Mouse (Mus musculus): ENCODE data around the gene Adar. TPM values are rescaled to one million over a fixed set of nuclear protein-coding genes. Genes with fewer than 3 reads are reported as not detected.
"Not testable (repeated sequence)": the region's sequence is repeated elsewhere in the genome, so short reads cannot be mapped to it uniquely, and the experiment has no call there.

Gene Adar
- polyA plus RNA-seq, 1 experiment from 2014 or later = 23.2 TPM

DNA sequence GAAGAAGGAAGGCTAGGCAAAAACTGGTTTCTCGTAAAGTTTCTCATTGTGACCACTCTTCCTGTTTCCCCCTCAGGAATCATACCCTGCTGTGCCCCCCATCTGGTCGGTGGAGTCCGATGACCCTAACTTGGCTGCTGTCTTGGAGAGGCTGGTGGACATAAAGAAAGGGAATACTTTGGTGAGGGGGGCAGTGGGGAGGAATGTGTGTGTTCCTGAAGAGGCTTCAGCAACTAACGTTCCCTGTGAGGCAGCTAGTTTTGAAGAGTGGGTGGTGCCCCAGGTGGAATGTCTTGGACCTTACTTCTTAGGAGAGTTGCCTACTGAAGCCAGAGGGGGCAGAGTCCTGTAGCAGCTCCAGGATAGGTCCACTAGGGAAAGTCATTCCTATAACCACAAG lies 61.2 kb downstream of the Adar start:
- peaks cover 34% of the 10 kb centered on the region for H3K4me1 ChIP-seq (replicated peaks)
- no peak overlapping the region; the same call in 1 of the 2 replicates for H3K4me2 ChIP-seq (replicated peaks)
- WGBS = 90% methylated on average over 4 of the region's 4 CpGs
- no peak for ATAC-seq
- no peaks in the 10 kb centered on the region for H3K9me3 ChIP-seq
- 0 out of 2 replicates have a peak overlapping the region, but pooled peaks have one; percentile 100 for H3K9ac ChIP-seq (replicated peaks)
- H3K4me3 ChIP-seq (replicated peaks) = no peak overlapping the region
- no peak overlapping the region for H3K27ac ChIP-seq
- H3K36me3 ChIP-seq = peaks cover 50% of the 10 kb centered on the region
- H3K27me3 ChIP-seq = no peaks in the 10 kb centered on the region

- no peak overlapping the region for H3K4me3 ChIP-seq (replicated peaks)
- no peak for ATAC-seq
- H3K27ac ChIP-seq = no peak overlapping the region
- H3K36me3 ChIP-seq = peaks cover 84% of the 10 kb centered on the region
- 93% methylated on average over 4 of the region's 4 CpGs for WGBS
- peaks cover 10% of the 10 kb centered on the region for H3K4me1 ChIP-seq (replicated peaks)
- H3K27me3 ChIP-seq = no peaks in the 10 kb centered on the region
- H3K9me3 ChIP-seq = no peaks in the 10 kb centered on the region
- no peak overlapping the region for H3K9ac ChIP-seq (replicated peaks)
- no peak overlapping the region for H3K4me2 ChIP-seq (replicated peaks)
Observed at GRCm38 (mm10) chr3:89780102-89780501, 65.3 kb downstream of the Adar start.

DNA sequence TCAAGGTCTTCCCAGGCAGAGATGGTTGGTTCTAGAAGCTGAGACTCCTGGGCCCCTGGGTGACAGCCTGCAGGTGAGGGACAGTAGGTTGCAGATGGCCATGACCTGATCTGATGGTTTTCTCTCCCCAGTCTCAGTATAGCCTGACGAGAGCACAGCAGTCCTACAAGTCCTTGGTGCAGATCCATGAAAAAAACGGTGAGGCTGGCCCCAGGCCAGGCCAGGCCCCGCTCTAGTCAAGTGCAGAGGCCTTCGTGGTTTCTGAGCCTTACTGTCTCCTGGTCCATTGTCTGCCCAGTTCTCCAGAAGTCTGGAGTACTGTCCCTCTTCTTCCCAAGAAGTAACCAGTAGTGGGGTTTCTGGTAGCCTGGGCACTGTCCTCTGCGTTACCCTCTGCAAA lies 66.8 kb downstream of the Adar start:
- Histone ChIP-seq H3K9me3 (no peaks in the 10 kb centered on the region), H3K27me3 (no peaks in the 10 kb centered on the region), H3K4me2 (replicated peaks) (no peak overlapping the region), H3K36me3 (peaks cover 77% of the 10 kb centered on the region), H3K4me3 (replicated peaks) (no peak overlapping the region), H3K27ac (no peak overlapping the region), H3K4me1 (replicated peaks) (no peaks in the 10 kb centered on the region; the same call in 1 of the 2 replicates), H3K9ac (replicated peaks) (no peak overlapping the region)
- 93% methylated on average over 5 of the region's 5 CpGs for WGBS
- no peak for ATAC-seq

GRCm38 (mm10) chr3:89784991-89785753 lies 70.3 kb downstream of the Adar start:
- peak; percentile 50; the same call in 1 of the 2 replicates for ATAC-seq
- no peaks in the 10 kb centered on the region; the same call in 1 of the 2 replicates for H3K4me1 ChIP-seq (replicated peaks)
- 0 out of 2 replicates have a peak overlapping the region, but pooled peaks have one; percentile 2 for H3K9ac ChIP-seq (replicated peaks)
- no peak overlapping the region for H3K27ac ChIP-seq
- H3K4me2 ChIP-seq (replicated peaks) = no peak overlapping the region
- H3K9me3 ChIP-seq = no peaks in the 10 kb centered on the region
- H3K27me3 ChIP-seq = no peaks in the 10 kb centered on the region
- H3K36me3 ChIP-seq = peaks cover 42% of the 10 kb centered on the region
- WGBS = 24% methylated on average over 11 of the region's 11 CpGs
- no peak overlapping the region for H3K4me3 ChIP-seq (replicated peaks)

DNA sequence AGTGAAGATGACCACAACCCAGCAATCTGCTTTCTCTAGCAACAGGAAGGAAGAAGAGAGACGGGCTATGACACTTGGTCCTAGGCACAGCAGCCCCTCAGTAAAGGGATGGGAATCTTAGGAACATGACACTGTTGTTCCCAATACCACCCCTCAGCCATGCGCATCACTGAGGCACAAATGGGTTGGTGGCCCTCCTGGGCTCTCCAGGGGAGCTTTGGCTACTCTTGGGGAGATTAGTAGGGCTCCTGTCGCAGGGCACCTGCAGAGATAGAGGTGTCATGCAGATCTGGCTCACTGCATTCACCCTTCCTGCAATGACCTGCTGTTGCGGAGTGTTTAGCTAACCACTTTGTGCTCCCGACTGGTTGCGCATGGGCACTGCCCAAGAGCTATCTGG lies 71.5 kb downstream of the Adar start:
- ATAC-seq = no peak
- no peaks in the 10 kb centered on the region for H3K27me3 ChIP-seq
- no peak overlapping the region for H3K9ac ChIP-seq (replicated peaks)
- H3K9me3 ChIP-seq = no peaks in the 10 kb centered on the region
- H3K4me3 ChIP-seq (replicated peaks) = no peak overlapping the region
- no peak overlapping the region for H3K4me2 ChIP-seq (replicated peaks)
- H3K36me3 ChIP-seq = peaks cover 31% of the 10 kb centered on the region
- H3K27ac ChIP-seq = no peak overlapping the region
- 82% methylated on average over 6 of the region's 6 CpGs for WGBS
- no peaks in the 10 kb centered on the region; the same call in 1 of the 2 replicates for H3K4me1 ChIP-seq (replicated peaks)

DNA sequence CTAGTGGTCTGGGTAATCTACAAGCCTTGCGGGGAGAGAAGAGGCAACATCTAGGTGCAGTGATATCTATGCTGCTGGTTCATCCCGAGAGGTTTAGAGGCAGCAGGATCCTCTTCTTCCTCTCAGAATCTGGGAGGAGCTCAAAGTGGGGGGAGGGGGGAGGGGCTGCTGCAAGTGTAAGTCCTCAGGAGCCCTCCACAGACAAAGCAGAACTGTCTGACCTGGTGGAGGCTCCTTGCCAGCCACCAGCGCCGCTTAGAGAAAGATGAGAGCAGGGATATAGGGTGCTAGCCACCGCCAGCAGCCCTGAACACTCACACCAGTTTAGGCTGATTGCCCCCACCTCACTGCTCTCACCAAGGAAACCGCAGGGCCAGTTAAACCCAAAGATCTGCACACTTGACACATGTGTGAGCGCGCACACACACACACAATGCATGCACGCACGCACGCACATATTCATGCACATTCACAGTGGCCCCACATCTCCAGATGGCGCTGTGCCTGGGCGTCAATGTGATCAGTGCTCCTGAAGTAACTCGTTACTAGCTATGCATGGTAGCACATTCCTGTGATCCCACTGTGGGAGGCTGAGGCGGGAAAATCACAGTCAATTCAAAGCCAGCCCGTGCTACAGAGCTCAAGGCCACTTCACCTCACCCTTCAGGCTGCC lies 74.0 kb downstream of the Adar start:
- ATAC-seq = no peak
- no peak overlapping the region for H3K4me3 ChIP-seq (replicated peaks)
- WGBS = 79% methylated on average over 16 of the region's 16 CpGs

DNA sequence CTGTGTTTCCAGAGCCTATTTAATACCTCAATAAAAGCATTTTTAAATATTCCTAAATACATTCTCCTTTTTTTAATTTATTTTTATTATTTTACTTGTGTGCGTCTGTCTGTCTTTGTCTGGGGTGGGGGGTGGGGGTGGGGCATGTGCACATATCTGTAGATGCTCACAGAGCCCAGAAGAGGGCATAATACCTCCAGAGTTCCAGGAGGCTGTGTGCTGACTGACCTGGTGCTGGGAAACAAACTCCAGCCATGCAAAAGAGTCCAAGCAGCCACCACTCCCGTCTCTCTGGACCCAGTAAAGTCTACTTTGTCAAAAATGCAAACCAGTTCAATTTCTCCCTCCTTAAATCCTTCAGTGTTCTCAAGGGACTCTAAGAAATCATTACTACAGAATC lies 79.8 kb downstream of the Adar start:
- Histone ChIP-seq H3K4me2 (replicated peaks) (no peak overlapping the region), H3K4me1 (replicated peaks) (peaks cover 3% of the 10 kb centered on the region; the same call in 1 of the 2 replicates), H3K27ac (no peak overlapping the region), H3K4me3 (replicated peaks) (no peak overlapping the region), H3K27me3 (no peaks in the 10 kb centered on the region), H3K36me3 (no peaks in the 10 kb centered on the region), H3K9ac (replicated peaks) (no peak overlapping the region), H3K9me3 (no peaks in the 10 kb centered on the region)
- WGBS = 54% methylated on average over 2 of the region's 2 CpGs
- ATAC-seq = no peak

More for the DNA sequence above, 74.0 kb downstream of the Adar start:
- H3K4me2 ChIP-seq (replicated peaks) = no peak overlapping the region
- no peaks in the 10 kb centered on the region for H3K9me3 ChIP-seq
- peaks cover 6% of the 10 kb centered on the region; the same call in 1 of the 2 replicates for H3K36me3 ChIP-seq
- no peaks in the 10 kb centered on the region; the same call in 1 of the 2 replicates for H3K4me1 ChIP-seq (replicated peaks)
- no peaks in the 10 kb centered on the region for H3K27me3 ChIP-seq
- H3K27ac ChIP-seq = no peak overlapping the region
- no peak overlapping the region for H3K9ac ChIP-seq (replicated peaks)

DNA sequence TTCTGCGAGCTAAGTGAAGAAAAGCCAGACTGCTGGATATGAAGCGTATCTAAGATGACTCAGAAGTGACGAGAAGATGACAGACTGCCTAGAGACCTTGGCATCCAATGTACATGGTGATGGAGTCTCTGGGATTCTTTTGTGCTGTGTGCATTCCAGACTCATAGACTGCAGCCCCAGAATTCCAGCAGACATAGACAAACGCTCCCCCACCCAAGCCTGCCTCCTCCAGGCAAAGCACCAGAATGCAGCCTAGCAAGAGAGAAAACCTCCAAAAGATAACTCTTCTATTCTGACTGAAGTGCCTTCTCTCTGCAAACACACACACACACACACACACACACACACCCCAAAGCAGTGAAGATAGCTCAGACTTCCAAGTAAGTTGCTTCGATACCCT lies 80.9 kb downstream of the Adar start:
- H3K36me3 ChIP-seq = no peaks in the 10 kb centered on the region
- 79% methylated on average over 5 of the region's 5 CpGs for WGBS
- ATAC-seq = no peak
- no peak overlapping the region for H3K9ac ChIP-seq (replicated peaks)
- H3K9me3 ChIP-seq = no peaks in the 10 kb centered on the region
- H3K4me3 ChIP-seq (replicated peaks) = no peak overlapping the region
- no peaks in the 10 kb centered on the region for H3K27me3 ChIP-seq
- peaks cover 8% of the 10 kb centered on the region; the same call in 1 of the 2 replicates for H3K4me1 ChIP-seq (replicated peaks)
- no peak overlapping the region for H3K4me2 ChIP-seq (replicated peaks)
- H3K27ac ChIP-seq = no peak overlapping the region

- H3K27ac ChIP-seq = no peak overlapping the region
- 70% methylated on average over 4 of the region's 4 CpGs for WGBS
- peaks cover 8% of the 10 kb centered on the region; the same call in 1 of the 2 replicates for H3K4me1 ChIP-seq (replicated peaks)
- no peaks in the 10 kb centered on the region for H3K36me3 ChIP-seq
- no peak overlapping the region for H3K4me3 ChIP-seq (replicated peaks)
- no peaks in the 10 kb centered on the region for H3K9me3 ChIP-seq
- H3K27me3 ChIP-seq = no peaks in the 10 kb centered on the region
- H3K4me2 ChIP-seq (replicated peaks) = no peak overlapping the region
- H3K9ac ChIP-seq (replicated peaks) = no peak overlapping the region
- no peak for ATAC-seq
Observed at GRCm38 (mm10) chr3:89796358-89796757, 81.5 kb downstream of the Adar start.

DNA sequence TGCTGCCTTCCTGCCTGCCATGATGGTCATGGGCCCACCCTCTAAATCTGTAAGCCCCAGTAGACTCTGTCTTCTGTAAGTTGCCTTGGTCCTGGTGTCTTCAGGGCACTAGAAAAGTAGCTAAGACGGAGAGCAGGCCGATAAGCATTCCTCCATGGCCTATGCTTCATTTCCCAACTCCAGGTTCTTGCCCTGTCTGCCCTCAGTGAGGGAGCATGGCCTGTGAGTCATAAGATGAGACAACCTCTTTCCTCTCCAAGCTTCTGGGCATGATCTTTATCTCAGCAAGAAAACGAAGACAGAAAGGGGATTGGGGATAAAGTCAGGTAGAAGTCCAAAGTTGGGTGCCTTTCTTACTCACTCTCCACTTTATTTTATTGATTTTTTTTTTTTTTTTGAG lies 83.7 kb downstream of the Adar start:
- Histone ChIP-seq H3K9me3 (no peaks in the 10 kb centered on the region), H3K9ac (replicated peaks) (no peak overlapping the region), H3K36me3 (no peaks in the 10 kb centered on the region), H3K4me3 (replicated peaks) (no peak overlapping the region), H3K27ac (no peak overlapping the region), H3K27me3 (no peaks in the 10 kb centered on the region), H3K4me2 (replicated peaks) (no peak overlapping the region), H3K4me1 (replicated peaks) (peaks cover 8% of the 10 kb centered on the region; the same call in 1 of the 2 replicates)
- no peak for ATAC-seq
- WGBS = 90% methylated on average over 3 of the region's 3 CpGs

- no peak overlapping the region for H3K9ac ChIP-seq (replicated peaks)
- no peaks in the 10 kb centered on the region for H3K27me3 ChIP-seq
- no peak overlapping the region for H3K4me3 ChIP-seq (replicated peaks)
- no peaks in the 10 kb centered on the region for H3K9me3 ChIP-seq
- peaks cover 8% of the 10 kb centered on the region; the same call in 1 of the 2 replicates for H3K4me1 ChIP-seq (replicated peaks)
- H3K27ac ChIP-seq = no peak overlapping the region
- H3K36me3 ChIP-seq = no peaks in the 10 kb centered on the region
- peak overlapping the region; percentile 23; the same call in 1 of the 2 replicates for H3K4me2 ChIP-seq (replicated peaks)
- 4% methylated on average over 13 of the region's 13 CpGs for WGBS
- ATAC-seq = no peak
Observed at GRCm38 (mm10) chr3:89799476-89799875, 84.7 kb downstream of the Adar start.

DNA sequence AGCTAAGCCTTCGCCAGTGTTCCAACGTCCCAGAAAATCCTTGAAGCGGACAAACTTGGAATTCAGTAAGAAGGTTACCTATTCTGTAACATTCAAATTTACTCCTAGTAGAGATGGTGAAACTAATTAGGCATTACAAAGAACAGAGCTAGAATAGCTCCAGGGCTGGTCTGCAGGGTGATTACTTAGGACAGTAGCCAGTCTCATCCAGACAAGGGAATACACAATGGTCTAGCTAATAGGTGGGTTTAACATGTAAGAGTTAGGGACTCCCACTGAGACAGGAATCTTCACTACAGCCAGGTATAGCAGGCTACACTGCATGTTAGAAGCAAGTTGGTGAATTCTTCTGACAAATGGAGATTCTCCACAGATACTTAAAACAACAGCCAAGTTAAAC lies 85.3 kb downstream of the Adar start:
- not testable (repeated sequence) for H3K27me3 ChIP-seq; H3K9ac ChIP-seq (replicated peaks); H3K36me3 ChIP-seq; H3K4me2 ChIP-seq (replicated peaks); H3K4me1 ChIP-seq (replicated peaks); H3K27ac ChIP-seq; ATAC-seq; H3K4me3 ChIP-seq (replicated peaks); H3K9me3 ChIP-seq
- WGBS = 22% methylated on average over 3 of the region's 3 CpGs
